Mouse (Mus musculus): ENCODE measurements at regions not wholly inside any gene's neighbourhood (a gene's known extent, or its start where the extent isn't known, plus 50 kb on each side); places are given as distances from the start of the nearest gene placed in this dataset.
A peak's percentile ranks its signal among the peaks of the same experiment; 100 is the strongest.

DNA sequence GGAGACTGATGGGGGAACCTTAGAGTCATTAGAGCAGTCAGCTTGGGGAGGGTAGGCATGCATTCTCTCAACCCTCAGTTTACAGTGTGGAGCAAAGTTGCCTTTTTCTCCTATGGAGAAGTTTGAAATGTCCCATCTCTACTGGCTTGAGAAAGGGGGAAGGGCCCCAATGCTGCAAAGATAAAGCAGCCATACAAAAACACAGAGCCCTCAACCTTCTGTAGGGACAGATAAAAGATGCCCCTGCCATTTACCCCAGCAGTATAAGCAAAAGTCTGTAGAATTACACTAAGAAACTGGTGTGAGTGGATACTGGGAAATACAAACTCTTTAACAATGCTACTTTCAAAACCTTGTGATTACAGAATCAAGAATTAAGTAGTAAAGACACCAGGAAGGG is 71.9 kb upstream of the Tmem215 start:
- no peak for DNase-seq

DNA sequence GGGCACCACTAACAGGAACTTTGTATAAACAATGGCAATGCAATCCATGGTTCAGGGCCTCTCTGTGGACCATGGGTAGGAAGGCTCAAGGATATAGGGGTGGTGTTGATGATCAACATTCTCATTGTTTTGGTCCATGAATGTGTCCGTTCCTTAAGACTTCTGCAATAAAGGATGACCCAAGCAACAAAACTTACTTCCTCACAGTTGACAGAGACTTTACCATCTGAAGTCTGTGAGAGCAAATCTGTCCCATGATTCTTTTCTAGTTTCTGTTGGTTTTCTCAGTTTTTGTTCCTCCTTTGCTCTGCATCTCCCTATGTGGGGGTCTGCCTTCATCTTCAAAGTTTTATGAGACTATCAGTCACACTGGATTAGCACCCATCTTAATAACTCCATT is 81.8 kb upstream of the Tmem215 start:
- DNase-seq: no peak

DNA sequence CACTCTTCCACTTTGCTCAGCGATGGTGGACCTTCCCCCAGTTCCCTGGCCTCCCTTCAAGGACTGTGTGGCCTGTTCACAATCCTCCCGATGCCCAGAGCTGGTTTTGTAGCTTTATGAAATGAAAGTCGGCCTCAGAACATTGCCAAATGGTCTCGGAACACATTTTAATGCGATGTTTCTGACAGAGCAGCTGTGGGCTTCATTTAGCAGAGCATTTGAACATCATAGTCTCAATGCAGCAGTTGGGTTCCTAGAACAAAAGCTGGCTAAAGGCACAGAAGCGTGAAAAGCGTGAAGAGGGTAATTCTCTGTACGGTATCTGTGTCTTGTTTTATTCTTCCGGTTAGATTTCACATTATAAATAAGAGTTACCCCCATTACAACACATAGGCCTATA is 86.7 kb upstream of the Tmem215 start:
- DNase-seq: no peak

DNA sequence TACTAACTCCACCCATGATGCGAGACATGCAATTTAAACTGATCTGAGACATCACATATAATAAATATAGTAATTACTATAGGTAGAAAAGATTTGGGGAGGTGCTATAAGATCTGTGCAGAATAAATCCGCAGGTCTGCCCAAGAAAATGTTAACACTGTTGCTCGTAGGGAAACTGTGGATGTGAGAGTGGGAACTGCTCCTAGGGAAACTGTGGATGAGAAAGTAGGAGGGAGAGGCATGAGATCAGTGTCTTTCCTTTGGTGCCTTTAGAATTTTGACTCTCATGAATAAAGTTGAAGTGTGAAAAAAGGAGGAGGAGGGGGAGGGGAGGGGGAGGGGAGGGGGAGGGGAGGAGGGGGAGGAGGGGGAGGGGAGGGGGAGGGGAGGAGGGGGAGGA is 87.3 kb upstream of the Tmem215 start:
- no peak for DNase-seq

DNA sequence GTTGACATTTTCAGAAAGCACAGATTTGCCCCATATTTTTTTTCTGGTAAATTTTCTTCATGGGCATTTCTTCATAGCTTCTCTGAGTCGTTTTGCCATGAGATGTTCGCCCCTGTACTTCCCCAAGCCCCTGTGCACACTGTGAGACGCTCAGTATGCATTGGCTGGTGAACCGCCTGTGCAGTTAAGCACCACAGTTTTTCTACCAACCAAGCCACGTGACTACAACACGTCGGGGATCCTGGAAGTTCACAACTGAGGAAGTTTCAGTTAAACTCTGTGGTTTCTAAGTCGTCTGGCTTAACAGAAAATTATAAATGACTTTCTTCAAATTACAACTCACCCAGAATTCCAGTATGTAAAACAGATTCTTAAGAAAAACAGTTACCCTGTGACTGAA is 91.7 kb upstream of the Tmem215 start:
- no peak for DNase-seq

GRCm38 (mm10) chr4:40375439-40376154 is 96.4 kb upstream of the Ndufb6 start:
- no peak for DNase-seq

- no peak for DNase-seq
These were observed 95.0 kb upstream of the Ndufb6 start for GRCm38 (mm10) chr4:40374213-40374612.

DNA sequence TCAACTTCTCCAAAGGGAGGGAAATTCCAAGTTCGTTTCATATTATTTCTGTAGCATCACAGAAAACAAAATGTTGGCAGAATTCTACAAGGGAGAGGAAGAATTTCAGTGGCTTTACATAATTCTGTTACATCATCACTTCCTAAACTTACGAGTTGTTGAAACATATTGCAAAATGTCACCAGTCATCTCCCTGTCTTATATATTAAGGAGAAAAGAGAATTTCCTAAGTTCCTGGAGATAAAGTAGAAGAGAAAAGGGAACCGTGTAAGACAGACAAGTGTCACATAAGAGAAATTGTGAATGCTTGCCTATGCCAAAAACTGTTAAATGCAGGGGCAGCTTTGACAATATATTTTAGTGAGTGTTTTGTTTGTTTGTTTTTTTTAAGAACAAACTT is 85.1 kb upstream of the Ndufb6 start:
- DNase-seq: no peak

DNA sequence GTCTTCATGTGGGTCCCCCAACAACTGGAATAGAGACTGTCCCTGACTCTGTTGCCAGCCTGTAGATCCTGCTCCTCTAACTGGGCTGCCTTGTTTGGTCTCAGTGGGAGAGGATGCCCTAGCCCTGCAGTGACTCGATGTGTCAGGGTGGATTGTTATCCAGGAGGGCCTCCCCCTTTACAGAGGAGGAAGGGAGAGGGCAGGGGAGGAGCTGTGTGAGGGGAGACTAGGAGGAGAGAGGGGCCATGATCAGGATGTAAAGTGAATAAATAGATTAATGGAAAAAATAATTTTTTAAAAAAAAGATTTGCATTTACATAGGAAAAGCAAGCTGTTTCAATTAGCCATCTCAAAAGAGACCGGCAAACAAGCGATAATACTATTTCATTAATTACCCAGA is 80.1 kb upstream of the Ndufb6 start:
- no peak for DNase-seq

DNA sequence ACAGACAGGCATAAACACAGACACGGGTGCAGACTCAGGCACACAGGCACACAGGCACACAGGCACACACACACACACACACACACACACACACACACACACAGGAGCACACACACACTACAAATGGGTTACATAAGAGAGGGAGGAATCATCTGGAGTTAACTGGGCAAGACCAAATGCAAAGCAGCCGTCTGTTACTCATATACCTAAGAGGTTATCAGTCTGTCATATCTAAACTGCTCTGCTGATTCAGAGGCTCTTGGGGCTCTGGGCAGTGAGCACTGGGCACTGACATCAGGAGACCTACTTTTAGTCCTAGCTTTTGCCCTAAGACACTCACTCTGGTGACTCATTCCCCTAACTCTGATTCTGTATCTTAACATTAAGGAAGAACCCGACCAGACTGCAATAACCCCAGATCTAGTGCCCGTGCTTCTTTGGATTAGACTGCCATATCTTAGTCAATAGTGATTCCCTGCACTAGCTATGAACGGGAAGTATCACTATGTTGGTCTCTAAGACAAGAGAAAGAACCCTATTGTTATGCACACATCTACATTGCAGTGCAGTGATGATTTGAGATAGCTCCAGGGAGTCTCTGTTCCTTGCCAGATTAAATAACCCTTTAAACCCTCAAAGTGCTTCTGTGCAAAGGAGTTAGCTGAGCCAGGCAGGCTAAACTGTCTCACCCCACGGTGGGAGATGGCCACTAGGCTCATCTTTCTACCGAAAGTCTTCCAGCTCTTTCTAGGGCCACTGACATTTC is 78.0 kb upstream of the Ndufb6 start:
- no peak for DNase-seq

- no peak for DNase-seq
These were observed 76.7 kb upstream of the Ndufb6 start for GRCm38 (mm10) chr4:40355791-40356450.

DNA sequence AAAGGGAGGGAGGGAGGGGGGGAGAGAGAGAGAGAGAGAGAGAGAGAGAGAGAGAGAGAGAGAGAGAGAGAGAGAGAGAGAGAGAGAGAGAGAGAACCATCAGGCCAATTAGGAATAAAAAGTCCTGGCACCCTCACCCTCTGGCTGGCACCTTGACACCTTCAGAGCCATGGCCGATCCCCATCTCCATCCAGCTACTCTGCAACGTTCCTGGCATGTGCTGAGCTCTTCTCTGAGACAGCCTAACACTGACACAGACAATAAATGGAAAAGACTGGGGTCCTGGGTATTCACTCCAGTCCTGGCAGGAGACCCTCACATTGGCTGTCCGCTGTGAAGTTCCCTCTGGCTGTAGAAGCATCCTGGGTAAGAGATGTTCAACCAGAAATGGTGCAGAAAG is 75.2 kb upstream of the Ndufb6 start:
- no peak for DNase-seq

- no peak for DNase-seq
These were observed 72.4 kb upstream of the Ndufb6 start for GRCm38 (mm10) chr4:40351648-40352047.

DNA sequence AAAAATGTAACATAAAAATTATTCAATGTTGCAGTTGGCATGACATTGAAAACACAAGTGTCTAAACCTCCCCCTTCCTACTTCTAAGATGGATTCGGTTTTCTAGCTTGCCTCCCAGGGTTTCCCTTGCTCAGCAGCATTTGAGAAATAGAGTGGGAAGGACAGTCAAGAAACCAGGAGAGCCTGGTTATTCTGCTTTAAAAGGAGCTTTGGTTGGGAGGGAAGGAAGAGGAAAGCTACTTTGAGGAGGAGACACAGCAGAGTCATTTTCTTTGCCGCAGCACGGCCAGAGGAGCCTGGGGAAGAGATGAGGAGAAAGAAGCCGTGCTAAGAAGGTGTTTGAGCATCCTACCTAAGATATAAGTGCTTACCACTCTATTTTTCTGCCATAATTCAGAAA is 71.9 kb upstream of the Ndufb6 start:
- DNase-seq: no peak

GRCm38 (mm10) chr4:40345847-40346246 is 66.6 kb upstream of the Ndufb6 start:
- no peak for DNase-seq

DNA sequence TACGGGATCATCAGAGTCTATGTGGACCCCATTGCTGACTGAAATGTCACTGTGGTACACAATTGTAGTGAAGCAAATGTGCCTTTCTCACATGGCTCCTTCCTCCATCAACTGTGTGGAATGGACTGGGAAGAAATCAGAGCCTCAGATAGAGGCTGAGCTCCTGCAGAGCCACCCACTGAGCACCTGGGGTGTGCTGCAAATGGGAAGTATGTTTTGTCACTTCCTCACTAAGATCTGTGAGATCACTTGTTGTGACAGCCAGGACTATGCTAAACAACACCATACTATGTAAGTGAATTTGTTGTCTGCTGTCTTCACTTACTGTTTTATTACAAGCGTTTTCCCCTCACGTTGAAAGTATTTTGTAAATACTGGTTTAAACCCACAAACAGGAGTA is 63.0 kb upstream of the Ndufb6 start:
- DNase-seq: no peak

GRCm38 (mm10) chr4:40334841-40335240 is 55.6 kb upstream of the Ndufb6 start:
- no peak for DNase-seq

GRCm38 (mm10) chr4:40329737-40330136 is 50.5 kb upstream of the Ndufb6 start:
- DNase-seq: peak; percentile 55 to 61
